Mouse (Mus musculus) liver, embryonic 14.5 days (tissue): ENCODE measurements around the gene Tmem106b.

Experiments used
- CTCF ChIP-seq: IDR thresholded peaks from 2 replicates; pipeline ENCODE4 v1.5.1; 2016; ENCODE audit warnings: antibody characterized with exemption, low read depth, control low read depth
- EP300 ChIP-seq: IDR thresholded peaks from 2 replicates; pipeline ENCODE4 v1.6.1; 2016; ENCODE audit warnings: antibody characterized with exemption, low read depth

GRCm38 (mm10) chr6:13137255-13137654, 67.7 kb downstream of the Tmem106b start:
- TF ChIP-seq CTCF (no peak), EP300 (no peak)
